In the genomic region with DNA sequence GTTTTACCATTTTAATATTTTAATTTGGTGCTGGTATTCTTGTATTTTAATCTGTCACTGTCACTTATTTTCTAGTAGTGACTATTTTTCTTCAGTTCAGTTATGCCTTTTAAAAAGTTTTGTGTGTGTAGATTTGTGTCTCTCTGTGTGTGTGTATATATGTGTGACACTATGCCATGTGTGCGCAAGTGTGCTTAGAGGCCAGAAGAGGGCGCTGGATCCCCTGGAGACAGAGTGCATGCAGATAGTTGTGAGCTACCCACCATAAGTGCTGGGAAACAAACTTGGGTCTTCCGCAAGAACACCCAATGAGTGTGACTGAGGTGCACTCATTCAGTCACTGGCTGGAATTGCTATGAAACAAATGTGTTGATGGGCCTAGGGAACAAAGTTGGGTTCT, we compare ENCODE assay signal across 22 mouse cellular contexts. TPM values are rescaled to one million over a fixed set of nuclear protein-coding genes. Genes with fewer than 3 reads are reported as not detected.
DNase-seq lines count a peak whose midpoint lies in the region; ATAC-seq and TF ChIP-seq lines count a peak whose summit lies in the region.
"Had no signal": no experiment of that assay in that cellular context is flagged by ENCODE, and none has a peak within 500 bp of the region (broad histone marks: within the 10 kb centered on the region; RNA-seq: fewer than 3 reads in every experiment).

No protein-coding gene starts in this region.

- no peaks in the 10 kb centered on the region for H3K36me3 ChIP-seq in liver, postnatal 0 days (replicated peaks; ENCODE audit: insufficient read depth, low read length)
- no peaks in the 10 kb centered on the region for H3K36me3 ChIP-seq in liver, embryonic 11.5 days (ENCODE audit: control insufficient read depth, insufficient read depth, low read length)
- no peaks in the 10 kb centered on the region for H3K36me3 ChIP-seq in E14TG2a.4 (ENCODE audit: insufficient read depth, low read length)
- no peaks in the 10 kb centered on the region for H3K36me3 ChIP-seq in ES-Bruce4 (ENCODE audit: control insufficient read depth, insufficient read depth, low read length, poor library complexity, severe bottlenecking)
- H3K36me3 ChIP-seq: forebrain, embryonic 10.5 days; hindbrain, embryonic 12.5 days; hindbrain, embryonic 15.5 days had no signal

- 83% methylated on average over 3 of the region's 3 CpGs for WGBS in liver, postnatal 0 days (ENCODE audit: insufficient replicate concordance)
- 82% methylated on average over 3 of the region's 3 CpGs for WGBS in liver, embryonic 11.5 days

- no peak for ATAC-seq in liver, postnatal 0 days
- ATAC-seq in liver, embryonic 11.5 days (replicated peaks; ENCODE audit: low FRiP score): no peak
- ATAC-seq: CD4-positive, CD25-positive, alpha-beta regulatory T cell, adult 4 months; forebrain, embryonic 13.5 days; forebrain, embryonic 16.5 days had no signal

- TF ChIP-seq POLR2A in ES-Bruce4 (IDR thresholded peaks at IDR 0.05; ENCODE audit: insufficient read depth, low read length): no peak

- TF ChIP-seq CTCF in liver, postnatal 0 days (IDR thresholded peaks at IDR 0.05; ENCODE audit: low read depth): peak; percentile 27
- TF ChIP-seq CTCF in E14TG2a.4 (conservative IDR thresholded peaks at IDR 0.05; ENCODE audit: low read length): peak; percentile 54
- TF ChIP-seq CTCF in ES-Bruce4 (IDR thresholded peaks at IDR 0.05; ENCODE audit: low read depth, low read length): peak; percentile 40

- H3K4me2 ChIP-seq in liver, postnatal 0 days (ENCODE audit: low read depth, low read length): no peak overlapping the region
- no peak overlapping the region for H3K4me2 ChIP-seq in liver, embryonic 11.5 days
- H3K4me2 ChIP-seq: forebrain, embryonic 13.5 days; heart, embryonic 11.5 days; hindbrain, embryonic 12.5 days; hindbrain, embryonic 15.5 days had no signal

- H3K9me3 ChIP-seq in liver, postnatal 0 days (ENCODE audit: low read length): no peaks in the 10 kb centered on the region
- peaks cover 4% of the 10 kb centered on the region; the same call in 1 of the 2 replicates for H3K9me3 ChIP-seq in liver, embryonic 11.5 days (ENCODE audit: control insufficient read depth, low read length)
- H3K9me3 ChIP-seq in E14TG2a.4 (ENCODE audit: low read length) (no peaks in the 10 kb centered on the region), ES-Bruce4 (replicated peaks; ENCODE audit: control insufficient read depth, insufficient read depth, low read length, poor library complexity, severe bottlenecking) (no peaks in the 10 kb centered on the region)
- H3K9me3 ChIP-seq: hindbrain, embryonic 12.5 days; hindbrain, embryonic 15.5 days had no signal

- no peak for DNase-seq in liver, postnatal 0 days
- DNase-seq in liver, embryonic 11.5 days (ENCODE audit: low spot score): no peak
- peak; percentile 52 for DNase-seq in R1 (ENCODE audit: low read depth, low spot score)
- DNase-seq in kidney, postnatal 10 days: no peak
- no peak for DNase-seq in thymus, postnatal 0 days (ENCODE audit: low spot score)
- DNase-seq: adrenal gland, adult 2 months; adrenal gland, postnatal 36 days; cerebellum, adult 18-20 months; cerebellum, adult 9-10 months; cerebellum, postnatal 14 days; gastrocnemius, adult 2 months; gastrocnemius, postnatal 14 days; heart, adult 11 months had no signal

- H3K27ac ChIP-seq in liver, postnatal 0 days (ENCODE audit: low read depth): no peak overlapping the region
- H3K27ac ChIP-seq in liver, embryonic 11.5 days (ENCODE audit: low read depth, low read length): no peak overlapping the region
- H3K27ac ChIP-seq in ES-Bruce4 (ENCODE audit: insufficient read depth, low read length): no peak overlapping the region
- H3K27ac ChIP-seq: forebrain, embryonic 10.5 days; forebrain, embryonic 13.5 days; gastrocnemius, adult 2 months; hindbrain, embryonic 12.5 days; hindbrain, embryonic 15.5 days had no signal

- no peaks in the 10 kb centered on the region for H3K4me1 ChIP-seq in liver, postnatal 0 days (ENCODE audit: insufficient read depth)
- H3K4me1 ChIP-seq in liver, embryonic 11.5 days (replicated peaks; ENCODE audit: control insufficient read depth, insufficient read depth, low read length): no peaks in the 10 kb centered on the region
- no peaks in the 10 kb centered on the region for H3K4me1 ChIP-seq in E14TG2a.4 (replicated peaks; ENCODE audit: low read depth, low read length)
- no peaks in the 10 kb centered on the region for H3K4me1 ChIP-seq in ES-Bruce4 (ENCODE audit: control insufficient read depth, insufficient read depth, low read length)
- H3K4me1 ChIP-seq: forebrain, embryonic 10.5 days; forebrain, embryonic 13.5 days; hindbrain, embryonic 12.5 days; hindbrain, embryonic 15.5 days had no signal

- no peak overlapping the region for H3K9ac ChIP-seq in liver, postnatal 0 days (replicated peaks)
- H3K9ac ChIP-seq in liver, embryonic 11.5 days (ENCODE audit: low read depth, low read length): no peak overlapping the region
- H3K9ac ChIP-seq in ES-Bruce4 (ENCODE audit: low read depth, poor library complexity, severe bottlenecking): no peak overlapping the region
- H3K9ac ChIP-seq: forebrain, embryonic 13.5 days; hindbrain, embryonic 12.5 days; hindbrain, embryonic 15.5 days had no signal

- H3K4me3 ChIP-seq in liver, postnatal 0 days (ENCODE audit: low read depth, low read length): no peak overlapping the region
- H3K4me3 ChIP-seq in liver, embryonic 11.5 days (ENCODE audit: low read depth, low read length): no peak overlapping the region
- H3K4me3 ChIP-seq in E14TG2a.4 (replicated peaks; ENCODE audit: low read length) (no peak overlapping the region), ES-Bruce4 (ENCODE audit: low read depth, low read length) (no peak overlapping the region)
- H3K4me3 ChIP-seq: forebrain, embryonic 10.5 days; forebrain, embryonic 13.5 days; gastrocnemius, adult 2 months; hindbrain, embryonic 12.5 days; hindbrain, embryonic 15.5 days had no signal

- H3K27me3 ChIP-seq in liver, postnatal 0 days (ENCODE audit: insufficient read depth, low read length): no peaks in the 10 kb centered on the region
- H3K27me3 ChIP-seq in liver, embryonic 11.5 days (replicated peaks; ENCODE audit: control insufficient read depth, insufficient read depth, low read length): no peaks in the 10 kb centered on the region
- peaks cover 5% of the 10 kb centered on the region; the same call in 1 of the 2 replicates for H3K27me3 ChIP-seq in E14TG2a.4 (ENCODE audit: insufficient read depth, low read length)
- no peaks in the 10 kb centered on the region for H3K27me3 ChIP-seq in ES-Bruce4 (ENCODE audit: control insufficient read depth, insufficient read depth, low read length, poor library complexity, severe bottlenecking)
- H3K27me3 ChIP-seq: forebrain, embryonic 13.5 days; hindbrain, embryonic 12.5 days; hindbrain, embryonic 15.5 days had no signal

- TF ChIP-seq EP300 in liver, postnatal 0 days (IDR thresholded peaks at IDR 0.05; ENCODE audit: low read depth): no peak
- TF ChIP-seq EP300 in ES-Bruce4 (IDR thresholded peaks at IDR 0.05; ENCODE audit: insufficient read depth, low read depth, low read length): no peak

RNA-seq across cellular contexts. Expression of a gene that starts 58.8 kb away (rescaled TPM):
- 3.0 TPM in 2 replicates for polyA plus RNA-seq in liver, postnatal 0 days (2015; fragmentation: Nextera tagmentation; extraction: Ambion mirVana)
- 0.99 and 1.2 TPM in 2 replicates for polyA plus RNA-seq in liver, embryonic 11.5 days (2014; fragmentation: Nextera tagmentation; extraction: Ambion mirVana)
- polyA plus RNA-seq in ES-Bruce4 (2011; ENCODE audit: insufficient read depth, insufficient read length, low read depth, missing spikeins): 6.3 and 7.4 TPM in 2 replicates
- 0.32 and 0.40 TPM in 2 replicates for polyA plus RNA-seq in thymus, postnatal 0 days (2015; fragmentation: Nextera tagmentation; extraction: Ambion mirVana)
